Mouse (Mus musculus) limb, embryonic 10.5 days (tissue): ENCODE measurements around the gene Adcy2. TPM values are rescaled to one million over a fixed set of nuclear protein-coding genes. Genes with fewer than 3 reads are reported as not detected.

Source experiments
- DNase-seq: peaks from one replicate; pipeline ENCODE4 v3.0.0-alpha.2; 2017; ENCODE audit warnings: low spot score
- H3K27ac ChIP-seq: fragments of 300-500 bp; sonication (generic); 2 replicates; pipeline ENCODE4 v1.5.1; 2016; ENCODE audit warnings: mild to moderate bottlenecking
- H3K27me3 ChIP-seq: fragments of 300-500 bp; sonication (generic); 2 replicates; pipeline ENCODE4 v1.6.1; 2016; ENCODE audit warnings: low read depth, mild to moderate bottlenecking; ENCODE audit not compliant: poor library complexity, severe bottlenecking
- H3K36me3 ChIP-seq: fragments of 300-500 bp; sonication (generic); 2 replicates; pipeline ENCODE4 v1.6.1; 2016; ENCODE audit warnings: mild to moderate bottlenecking, moderate library complexity
- H3K4me1 ChIP-seq: fragments of 300-500 bp; sonication (generic); 2 replicates; pipeline ENCODE4 v1.6.1; 2016
- H3K4me3 ChIP-seq: fragments of 300-500 bp; sonication (generic); 2 replicates; pipeline ENCODE4 v1.5.1; 2016; ENCODE audit warnings: mild to moderate bottlenecking, moderate library complexity
- H3K9me3 ChIP-seq: fragments of 300-500 bp; sonication (generic); replicated peaks from 2 replicates; pipeline ENCODE4 v1.6.1; 2016; ENCODE audit warnings: mild to moderate bottlenecking
- WGBS: fragments of 180-500 bp; shearing (Covaris S2); methylation state at CpG from one replicate; pipeline ENCODE4 v1.1.7; 2016; 5-methylcytosine and 5-hydroxymethylcytosine counted together
- polyA plus RNA-seq: library from polyadenylated mRNA; unstranded; fragments of >200 nt; fragmentation: Nextera tagmentation; extraction: Ambion mirVana; gene quantifications from 2 replicates; pipeline ENCODE4 v1.2.1, GENCODE M21; 2016

Gene Adcy2
- polyA plus RNA-seq, 1 experiment from 2014 or later, result 1.2 TPM

GRCm38 (mm10) chr13:69002173-69002572 is 2.8 kb upstream of the Adcy2 start:
- no peak overlapping the region for H3K27ac ChIP-seq
- H3K9me3 ChIP-seq, result no peaks in the 10 kb centered on the region
- DNase-seq, result peak; percentile 59
- H3K27me3 ChIP-seq, result peaks cover 39% of the 10 kb centered on the region
- no peak overlapping the region for H3K4me3 ChIP-seq
- no peaks in the 10 kb centered on the region for H3K36me3 ChIP-seq
- H3K4me1 ChIP-seq, result peaks cover 26% of the 10 kb centered on the region
- WGBS, result 24% methylated on average over 4 of the region's 4 CpGs

- peak overlapping the region; percentile 72 for H3K4me3 ChIP-seq
- no peaks in the 10 kb centered on the region for H3K36me3 ChIP-seq
- DNase-seq, result no peak
- WGBS, result 45% methylated on average over 5 of the region's 5 CpGs
- H3K27ac ChIP-seq, result peak overlapping the region; percentile 82; the same call in 1 of the 2 replicates
- peaks cover 26% of the 10 kb centered on the region for H3K4me1 ChIP-seq
- H3K9me3 ChIP-seq, result no peaks in the 10 kb centered on the region
- H3K27me3 ChIP-seq, result peaks cover 48% of the 10 kb centered on the region
Observed at GRCm38 (mm10) chr13:68999826-69000225, 485 bp upstream of the Adcy2 start.

- Histone ChIP-seq H3K4me3 (peak overlapping the region; percentile 72), H3K4me1 (peaks cover 26% of the 10 kb centered on the region), H3K36me3 (no peaks in the 10 kb centered on the region), H3K9me3 (no peaks in the 10 kb centered on the region), H3K27ac (peak overlapping the region; percentile 82), H3K27me3 (peaks cover 48% of the 10 kb centered on the region)
- no peak for DNase-seq
- under 1% methylated on average over 17 of the region's 17 CpGs for WGBS
Observed at GRCm38 (mm10) chr13:68998558-68998917, 803 bp downstream of the Adcy2 start.

GRCm38 (mm10) chr13:68997821-68998551 is 1.4 kb downstream of the Adcy2 start:
- peaks cover 48% of the 10 kb centered on the region for H3K27me3 ChIP-seq
- DNase-seq, result peak; percentile 47
- H3K27ac ChIP-seq, result no peak overlapping the region
- no peaks in the 10 kb centered on the region for H3K9me3 ChIP-seq
- no peaks in the 10 kb centered on the region for H3K36me3 ChIP-seq
- H3K4me3 ChIP-seq, result peak overlapping the region; percentile 72
- H3K4me1 ChIP-seq, result peaks cover 26% of the 10 kb centered on the region
- 7% methylated on average over 22 of the region's 22 CpGs for WGBS

- peaks cover 26% of the 10 kb centered on the region for H3K4me1 ChIP-seq
- H3K27ac ChIP-seq, result no peak overlapping the region
- H3K4me3 ChIP-seq, result peak overlapping the region; percentile 72
- peaks cover 48% of the 10 kb centered on the region for H3K27me3 ChIP-seq
- no peaks in the 10 kb centered on the region for H3K9me3 ChIP-seq
- DNase-seq, result no peak
- no peaks in the 10 kb centered on the region for H3K36me3 ChIP-seq
- WGBS, result 12% methylated on average over 10 of the region's 10 CpGs
Observed at GRCm38 (mm10) chr13:68997386-68997785, 2.0 kb downstream of the Adcy2 start.

GRCm38 (mm10) chr13:68996661-68997060 is 2.7 kb downstream of the Adcy2 start:
- H3K27me3 ChIP-seq, result peaks cover 47% of the 10 kb centered on the region
- 88% methylated on average over 3 of the region's 3 CpGs for WGBS

GRCm38 (mm10) chr13:68985789-68986188 is 13.6 kb downstream of the Adcy2 start:
- no peaks in the 10 kb centered on the region for H3K36me3 ChIP-seq
- no peaks in the 10 kb centered on the region for H3K9me3 ChIP-seq
- no peaks in the 10 kb centered on the region for H3K27me3 ChIP-seq
- no peak overlapping the region for H3K27ac ChIP-seq
- 0 out of 2 replicates have a peak, but pooled peaks cover 5% of the 10 kb centered on the region for H3K4me1 ChIP-seq
- 96% methylated on average over 2 of the region's 2 CpGs for WGBS
- H3K4me3 ChIP-seq, result no peak overlapping the region
- no peak for DNase-seq

More at GRCm38 (mm10) chr13:68996661-68997060, 2.7 kb downstream of the Adcy2 start:
- Histone ChIP-seq H3K36me3 (no peaks in the 10 kb centered on the region), H3K27ac (no peak overlapping the region), H3K9me3 (no peaks in the 10 kb centered on the region), H3K4me3 (no peak overlapping the region), H3K4me1 (peaks cover 26% of the 10 kb centered on the region)
- DNase-seq, result no peak

- WGBS, result 76% methylated on average over 15 of the region's 15 CpGs
- Histone ChIP-seq H3K4me3 (no peak overlapping the region), H3K27ac (no peak overlapping the region), H3K4me1 (0 out of 2 replicates have a peak, but pooled peaks cover 5% of the 10 kb centered on the region), H3K27me3 (no peaks in the 10 kb centered on the region), H3K36me3 (no peaks in the 10 kb centered on the region), H3K9me3 (no peaks in the 10 kb centered on the region)
- no peak for DNase-seq
Observed at GRCm38 (mm10) chr13:68984000-68984399, 15.3 kb downstream of the Adcy2 start.

GRCm38 (mm10) chr13:68981048-68981447 is 18.3 kb downstream of the Adcy2 start:
- H3K4me1 ChIP-seq, result 0 out of 2 replicates have a peak, but pooled peaks cover 5% of the 10 kb centered on the region
- no peak overlapping the region for H3K4me3 ChIP-seq
- H3K27me3 ChIP-seq, result no peaks in the 10 kb centered on the region
- H3K36me3 ChIP-seq, result no peaks in the 10 kb centered on the region
- no peaks in the 10 kb centered on the region for H3K9me3 ChIP-seq
- 93% methylated on average over 2 of the region's 2 CpGs for WGBS
- DNase-seq, result no peak
- H3K27ac ChIP-seq, result no peak overlapping the region

GRCm38 (mm10) chr13:68973143-68973542 is 26.2 kb downstream of the Adcy2 start:
- no peaks in the 10 kb centered on the region for H3K36me3 ChIP-seq
- no peak for DNase-seq

GRCm38 (mm10) chr13:68961580-68961979 is 37.8 kb downstream of the Adcy2 start:
- no peaks in the 10 kb centered on the region for H3K9me3 ChIP-seq
- H3K4me1 ChIP-seq, result no peaks in the 10 kb centered on the region
- 90% methylated on average over 5 of the region's 5 CpGs for WGBS
- DNase-seq, result no peak
- H3K4me3 ChIP-seq, result no peak overlapping the region
- no peaks in the 10 kb centered on the region for H3K36me3 ChIP-seq
- no peaks in the 10 kb centered on the region for H3K27me3 ChIP-seq
- H3K27ac ChIP-seq, result no peak overlapping the region

More at GRCm38 (mm10) chr13:68973143-68973542, 26.2 kb downstream of the Adcy2 start:
- no peaks in the 10 kb centered on the region for H3K9me3 ChIP-seq
- 39% methylated on average over 3 of the region's 3 CpGs for WGBS
- no peaks in the 10 kb centered on the region for H3K27me3 ChIP-seq
- H3K4me3 ChIP-seq, result no peak overlapping the region
- H3K4me1 ChIP-seq, result peaks cover 7% of the 10 kb centered on the region
- no peak overlapping the region for H3K27ac ChIP-seq

- Histone ChIP-seq H3K36me3 (no peaks in the 10 kb centered on the region), H3K9me3 (no peaks in the 10 kb centered on the region), H3K27ac (no peak overlapping the region), H3K4me3 (no peak overlapping the region), H3K27me3 (no peaks in the 10 kb centered on the region), H3K4me1 (no peaks in the 10 kb centered on the region)
- DNase-seq, result no peak
- WGBS, result 84% methylated on average over 6 of the region's 6 CpGs
Observed at GRCm38 (mm10) chr13:68960513-68960912, 38.8 kb downstream of the Adcy2 start.

- Histone ChIP-seq H3K36me3 (no peaks in the 10 kb centered on the region), H3K4me1 (no peaks in the 10 kb centered on the region), H3K4me3 (no peak overlapping the region), H3K9me3 (no peaks in the 10 kb centered on the region), H3K27ac (no peak overlapping the region), H3K27me3 (no peaks in the 10 kb centered on the region)
- 82% methylated on average over 4 of the region's 4 CpGs for WGBS
- DNase-seq, result no peak
Observed at GRCm38 (mm10) chr13:68959406-68959805, 39.9 kb downstream of the Adcy2 start.
